Mouse (Mus musculus) liver, embryonic 13.5 days (tissue): ENCODE measurements around the gene 1110032A03Rik. TPM values are rescaled to one million over a fixed set of nuclear protein-coding genes. Genes with fewer than 3 reads are reported as not detected.

ENCODE experiments used
- ATAC-seq: fragments of 200-750 bp; cut with Nextera tagmentation; 2 replicates; pipeline ENCODE4 v1.8.0; 2017; ENCODE audit warnings: low read depth, mild to moderate bottlenecking, moderate number of reproducible peaks, moderate library complexity
- DNase-seq: peaks from one replicate; pipeline ENCODE4 v3.0.0; 2022
- H3K27ac ChIP-seq: fragments of 300-500 bp; sonication (generic); 2 replicates; pipeline ENCODE4 v1.5.1; 2015; ENCODE audit warnings: moderate library complexity, mild to moderate bottlenecking, inconsistent platforms
- H3K27me3 ChIP-seq: fragments of 300-500 bp; sonication (generic); 2 replicates; pipeline ENCODE4 v1.6.1; 2015; ENCODE audit warnings: mild to moderate bottlenecking, inconsistent platforms
- H3K36me3 ChIP-seq: fragments of 300-500 bp; sonication (generic); 2 replicates; pipeline ENCODE4 v1.6.1; 2015; ENCODE audit warnings: mild to moderate bottlenecking, inconsistent platforms
- H3K4me1 ChIP-seq: fragments of 300-500 bp; sonication (generic); replicated peaks from 2 replicates; pipeline ENCODE4 v1.6.1; 2015; ENCODE audit warnings: inconsistent platforms
- H3K4me2 ChIP-seq: fragments of 300-500 bp; sonication (generic); 2 replicates; pipeline ENCODE4 v1.6.1; 2015; ENCODE audit warnings: inconsistent platforms, mild to moderate bottlenecking, moderate library complexity
- H3K4me3 ChIP-seq: fragments of 300-500 bp; sonication (generic); replicated peaks from 2 replicates; pipeline ENCODE4 v1.5.1; 2015; ENCODE audit warnings: mild to moderate bottlenecking, inconsistent platforms
- H3K9ac ChIP-seq: fragments of 300-500 bp; sonication (generic); 2 replicates; pipeline ENCODE4 v1.6.1; 2015; ENCODE audit warnings: mild to moderate bottlenecking, inconsistent platforms
- H3K9me3 ChIP-seq: fragments of 300-500 bp; sonication (generic); replicated peaks from 2 replicates; pipeline ENCODE4 v1.6.1; 2016; ENCODE audit warnings: inconsistent platforms
- whole genome bisulfite sequencing: fragments of 180-500 bp; shearing (Covaris S2); methylation state at CpG from one replicate; pipeline ENCODE4 v1.1.7; 2015; ENCODE audit not compliant: insufficient replicate concordance; 5-methylcytosine and 5-hydroxymethylcytosine counted together
- polyA plus RNA-seq: library from polyadenylated mRNA; unstranded; fragments of >200 nt; fragmentation: Nextera tagmentation; extraction: Ambion mirVana; gene quantifications from 2 replicates; pipeline ENCODE4 v1.2.1, GENCODE M21; 2015

Gene 1110032A03Rik
- polyA plus RNA-seq, 1 experiment from 2014 or later: 14.6 TPM

GRCm38 (mm10) chr9:50729600-50729999 is 45.7 kb downstream of the 1110032A03Rik start:
- no peak overlapping the region for H3K4me2 ChIP-seq
- H3K36me3 ChIP-seq: no peaks in the 10 kb centered on the region
- H3K4me3 ChIP-seq: no peak overlapping the region
- no peak overlapping the region for H3K27ac ChIP-seq
- DNase-seq: no peak
- no peak for ATAC-seq
- H3K9ac ChIP-seq: no peak overlapping the region
- no peaks in the 10 kb centered on the region for H3K9me3 ChIP-seq
- H3K4me1 ChIP-seq: 0 out of 2 replicates have a peak, but pooled peaks cover 2% of the 10 kb centered on the region
- H3K27me3 ChIP-seq: peaks cover 36% of the 10 kb centered on the region
- WGBS: 26% methylated on average over 4 of the region's 4 CpGs

- 0 out of 2 replicates have a peak, but pooled peaks cover 2% of the 10 kb centered on the region for H3K4me1 ChIP-seq
- peak; percentile 68; the same call in 1 of the 2 replicates for ATAC-seq
- no peaks in the 10 kb centered on the region for H3K9me3 ChIP-seq
- no peak overlapping the region for H3K27ac ChIP-seq
- under 1% methylated on average over 45 of the region's 45 CpGs for WGBS
- no peaks in the 10 kb centered on the region for H3K36me3 ChIP-seq
- DNase-seq: peak; percentile 8
- peak overlapping the region; percentile 70 for H3K4me2 ChIP-seq
- H3K4me3 ChIP-seq: peak overlapping the region; percentile 57
- H3K27me3 ChIP-seq: peaks cover 47% of the 10 kb centered on the region
- H3K9ac ChIP-seq: peak overlapping the region; percentile 8; the same call in 1 of the 2 replicates
Observed at GRCm38 (mm10) chr9:50727925-50728651, 47.2 kb downstream of the 1110032A03Rik start.

GRCm38 (mm10) chr9:50727171-50727924 is 48.0 kb downstream of the 1110032A03Rik start:
- no peak for ATAC-seq
- 0 out of 2 replicates have a peak, but pooled peaks cover 2% of the 10 kb centered on the region for H3K4me1 ChIP-seq
- 13% methylated on average over 30 of the region's 30 CpGs for WGBS

GRCm38 (mm10) chr9:50725921-50726590 is 49.3 kb downstream of the 1110032A03Rik start:
- H3K9ac ChIP-seq: no peak overlapping the region
- H3K36me3 ChIP-seq: no peaks in the 10 kb centered on the region
- WGBS: 60% methylated on average over 8 of the region's 8 CpGs
- DNase-seq (no peak), ATAC-seq (no peak)
- 0 out of 2 replicates have a peak, but pooled peaks cover 2% of the 10 kb centered on the region for H3K4me1 ChIP-seq
- H3K4me2 ChIP-seq: no peak overlapping the region
- no peak overlapping the region for H3K4me3 ChIP-seq
- H3K27me3 ChIP-seq: peaks cover 47% of the 10 kb centered on the region
- no peaks in the 10 kb centered on the region for H3K9me3 ChIP-seq
- no peak overlapping the region for H3K27ac ChIP-seq

More at GRCm38 (mm10) chr9:50727171-50727924, 48.0 kb downstream of the 1110032A03Rik start:
- Histone ChIP-seq H3K27me3 (peaks cover 47% of the 10 kb centered on the region), H3K9me3 (no peaks in the 10 kb centered on the region), H3K27ac (no peak overlapping the region), H3K4me3 (peak overlapping the region; percentile 57), H3K4me2 (peak overlapping the region; percentile 70), H3K9ac (peak overlapping the region; percentile 8; the same call in 1 of the 2 replicates), H3K36me3 (no peaks in the 10 kb centered on the region)
- DNase-seq: no peak

- DNase-seq: no peak
Observed at GRCm38 (mm10) chr9:50724661-50725330, 50.5 kb downstream of the 1110032A03Rik start.

GRCm38 (mm10) chr9:50724147-50724546 is 51.2 kb downstream of the 1110032A03Rik start:
- WGBS: 73% methylated on average over 2 of the region's 2 CpGs
- Histone ChIP-seq H3K4me1 (0 out of 2 replicates have a peak, but pooled peaks cover 2% of the 10 kb centered on the region), H3K27ac (no peak overlapping the region)

More at GRCm38 (mm10) chr9:50724661-50725330, 50.5 kb downstream of the 1110032A03Rik start:
- Histone ChIP-seq H3K27ac (no peak overlapping the region), H3K9me3 (no peaks in the 10 kb centered on the region), H3K9ac (no peak overlapping the region), H3K4me1 (0 out of 2 replicates have a peak, but pooled peaks cover 2% of the 10 kb centered on the region), H3K36me3 (no peaks in the 10 kb centered on the region), H3K4me3 (no peak overlapping the region), H3K4me2 (no peak overlapping the region), H3K27me3 (peaks cover 47% of the 10 kb centered on the region)
- 34% methylated on average over 3 of the region's 3 CpGs for WGBS
- ATAC-seq: no peak

GRCm38 (mm10) chr9:50723406-50723805 is 51.9 kb downstream of the 1110032A03Rik start:
- Histone ChIP-seq H3K4me2 (no peak overlapping the region), H3K27me3 (peaks cover 40% of the 10 kb centered on the region), H3K9me3 (no peaks in the 10 kb centered on the region), H3K36me3 (no peaks in the 10 kb centered on the region), H3K9ac (no peak overlapping the region), H3K4me3 (no peak overlapping the region), H3K27ac (no peak overlapping the region), H3K4me1 (0 out of 2 replicates have a peak, but pooled peaks cover 2% of the 10 kb centered on the region)
- ATAC-seq: no peak
- 65% methylated on average over 7 of the region's 7 CpGs for WGBS
- DNase-seq: no peak

More at GRCm38 (mm10) chr9:50724147-50724546, 51.2 kb downstream of the 1110032A03Rik start:
- H3K36me3 ChIP-seq: no peaks in the 10 kb centered on the region
- peaks cover 47% of the 10 kb centered on the region for H3K27me3 ChIP-seq
- no peak overlapping the region for H3K9ac ChIP-seq
- H3K9me3 ChIP-seq: no peaks in the 10 kb centered on the region
- H3K4me2 ChIP-seq: no peak overlapping the region
- ATAC-seq: no peak
- DNase-seq: no peak
- H3K4me3 ChIP-seq: no peak overlapping the region

GRCm38 (mm10) chr9:50722451-50722911 is 52.8 kb downstream of the 1110032A03Rik start:
- DNase-seq (no peak), ATAC-seq (no peak)
- Histone ChIP-seq H3K9me3 (no peaks in the 10 kb centered on the region), H3K4me1 (0 out of 2 replicates have a peak, but pooled peaks cover under 1% of the 10 kb centered on the region), H3K4me2 (no peak overlapping the region), H3K27ac (no peak overlapping the region), H3K27me3 (peaks cover 31% of the 10 kb centered on the region), H3K36me3 (no peaks in the 10 kb centered on the region), H3K4me3 (no peak overlapping the region), H3K9ac (no peak overlapping the region)
- WGBS: 40% methylated on average over 8 of the region's 8 CpGs

- H3K9me3 ChIP-seq: no peaks in the 10 kb centered on the region
- no peak overlapping the region for H3K9ac ChIP-seq
- no peaks in the 10 kb centered on the region for H3K4me1 ChIP-seq
- no peaks in the 10 kb centered on the region for H3K36me3 ChIP-seq
- ATAC-seq (no peak), DNase-seq (no peak)
- H3K4me2 ChIP-seq: no peak overlapping the region
- WGBS: 40% methylated on average over 12 of the region's 12 CpGs
- H3K27ac ChIP-seq: no peak overlapping the region
- H3K4me3 ChIP-seq: no peak overlapping the region
- H3K27me3 ChIP-seq: peaks cover 20% of the 10 kb centered on the region
Observed at GRCm38 (mm10) chr9:50721061-50721460, 54.3 kb downstream of the 1110032A03Rik start.

- DNase-seq: no peak
Observed at GRCm38 (mm10) chr9:50718878-50719277, 56.4 kb downstream of the 1110032A03Rik start.

More at GRCm38 (mm10) chr9:50718878-50719277, 56.4 kb downstream of the 1110032A03Rik start:
- Histone ChIP-seq H3K4me2 (no peak overlapping the region), H3K9ac (no peak overlapping the region), H3K4me1 (no peaks in the 10 kb centered on the region), H3K4me3 (no peak overlapping the region), H3K9me3 (no peaks in the 10 kb centered on the region), H3K27ac (no peak overlapping the region), H3K36me3 (no peaks in the 10 kb centered on the region), H3K27me3 (peaks cover 8% of the 10 kb centered on the region; the same call in 1 of the 2 replicates)
- ATAC-seq: no peak
- WGBS: 52% methylated on average over 4 of the region's 4 CpGs
